Mouse (Mus musculus): Measurements from ENCODE around the gene Vmn1r31. TPM values are rescaled to one million over a fixed set of nuclear protein-coding genes. Genes with fewer than 3 reads are reported as not detected.

Vmn1r31 gene
- polyA plus RNA-seq (2015; fragmentation: Nextera tagmentation; extraction: Ambion mirVana), result not detected in 2 replicates

DNA sequence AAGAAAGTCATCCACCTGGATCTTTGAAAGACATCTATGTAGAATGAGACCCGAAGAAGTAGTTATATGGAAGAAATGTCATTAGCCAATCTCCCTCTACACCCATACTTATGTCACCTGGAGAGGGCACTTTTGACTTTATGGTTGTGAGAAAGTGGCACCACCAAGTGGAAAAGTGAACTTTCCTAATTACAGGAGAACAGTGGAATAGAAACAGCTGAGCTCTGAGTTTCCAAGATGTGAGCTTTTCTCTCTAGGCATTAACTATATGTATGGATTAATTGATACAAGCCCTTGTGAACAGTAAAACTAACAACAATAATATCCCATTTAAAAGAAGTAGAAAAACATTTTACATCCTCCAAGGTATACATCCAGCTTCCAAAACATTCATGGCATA lies at the start of gene Vmn1r31:
TSS of gene Vmn1r31 (minus strand) at position 101 of the 400 bp plus-strand sequence.
- ATAC-seq, result no peak
- no peak for TF ChIP-seq CTCF (IDR thresholded peaks at IDR 0.05; ENCODE audit: low read depth)
- 76% methylated on average over 1 of the region's 1 CpGs for WGBS

DNA sequence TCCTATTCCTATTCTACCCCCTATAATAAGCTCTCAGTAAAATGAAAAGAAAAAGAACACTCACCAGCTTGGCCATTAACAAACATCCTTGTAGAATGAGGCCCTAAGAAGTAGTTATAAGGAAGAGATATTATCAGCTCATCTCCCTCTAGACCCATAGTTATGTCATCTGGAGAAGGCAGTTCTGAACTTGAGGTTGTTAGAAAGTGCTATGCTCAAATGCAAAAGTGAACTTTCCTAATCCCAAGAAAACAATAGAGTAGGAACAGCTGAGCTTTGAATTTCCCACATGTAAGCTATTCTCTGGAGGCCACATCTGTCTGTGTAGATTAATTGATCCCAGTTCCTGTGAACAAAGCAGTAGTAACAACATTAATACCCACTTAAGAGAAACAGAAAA lies 31.8 kb downstream of the Vmn1r31 start, which contains the start of gene Vmn1r30:
TSS of gene Vmn1r30 (minus strand) at position 101 of the 400 bp plus-strand sequence.
- H3K4me2 ChIP-seq (replicated peaks; ENCODE audit: low read depth), result no peak within 1 kb of the TSS
- H3K27ac ChIP-seq (ENCODE audit: low read depth, low read length), result no peak within 1 kb of the TSS
- H3K9me3 ChIP-seq (ENCODE audit: control insufficient read depth), result no peaks in the 10 kb centered on the region
- ATAC-seq, result no peak
- no peaks in the 10 kb centered on the region for H3K4me1 ChIP-seq (replicated peaks; ENCODE audit: control insufficient read depth, insufficient read depth, low read length)
- no peaks in the 10 kb centered on the region for H3K36me3 ChIP-seq (ENCODE audit: control insufficient read depth, insufficient read depth)
- H3K9ac ChIP-seq (ENCODE audit: low read depth, low read length), result no peak within 1 kb of the TSS
- no peak for TF ChIP-seq CTCF (IDR thresholded peaks at IDR 0.05; ENCODE audit: low read depth)
- no peaks in the 10 kb centered on the region for H3K27me3 ChIP-seq (replicated peaks; ENCODE audit: control insufficient read depth, insufficient read depth, low read length)
- no peak within 1 kb of the TSS for H3K4me3 ChIP-seq (ENCODE audit: low read depth, low read length)

More for the DNA sequence above, at the start of gene Vmn1r31:
- H3K27me3 ChIP-seq (replicated peaks; ENCODE audit: control insufficient read depth, insufficient read depth, low read length), result no peaks in the 10 kb centered on the region
- H3K4me2 ChIP-seq (replicated peaks; ENCODE audit: low read depth), result no peak within 1 kb of the TSS
- H3K4me3 ChIP-seq (ENCODE audit: low read depth, low read length), result no peak within 1 kb of the TSS
- H3K9me3 ChIP-seq (ENCODE audit: control insufficient read depth), result no peaks in the 10 kb centered on the region
- no peaks in the 10 kb centered on the region for H3K4me1 ChIP-seq (replicated peaks; ENCODE audit: control insufficient read depth, insufficient read depth, low read length)
- no peak within 1 kb of the TSS for H3K27ac ChIP-seq (ENCODE audit: low read depth, low read length)
- no peaks in the 10 kb centered on the region for H3K36me3 ChIP-seq (ENCODE audit: control insufficient read depth, insufficient read depth)
- H3K9ac ChIP-seq (ENCODE audit: low read depth, low read length), result no peak within 1 kb of the TSS

Other genes starting within 250 kb of the Vmn1r31 start
- gene Vmn1r28, start 213.3 kb downstream of the Vmn1r31 start, polyA plus RNA-seq (2015; fragmentation: Nextera tagmentation; extraction: Ambion mirVana), result not detected in 2 replicates
- not detected in 2 replicates for gene Vmn1r29, start 173.8 kb downstream of the Vmn1r31 start, polyA plus RNA-seq (2015; fragmentation: Nextera tagmentation; extraction: Ambion mirVana)
- gene Vmn1r30, start 31.9 kb downstream of the Vmn1r31 start, polyA plus RNA-seq (2015; fragmentation: Nextera tagmentation; extraction: Ambion mirVana), result not detected in 2 replicates
- gene Abcg2, start 109.2 kb upstream of the Vmn1r31 start, polyA plus RNA-seq (2015; fragmentation: Nextera tagmentation; extraction: Ambion mirVana), result 143 and 158 TPM in 2 replicates

Data from intestine, postnatal 0 days (tissue).